In genomic region chr1:134082987-134083516, GRCm38 (mm10) we compare ENCODE assay signal across 8 mouse cellular contexts. TPM values are rescaled to one million over a fixed set of nuclear protein-coding genes. Genes with fewer than 3 reads are reported as not detected.
DNase-seq lines count a peak whose midpoint lies in the region; ATAC-seq lines count a peak whose summit lies in the region.

No protein-coding gene starts in this region.

- no peak overlapping the region for H3K27ac ChIP-seq in midbrain, embryonic 11.5 days (ENCODE audit: low read depth, low read length)

- H3K4me1 ChIP-seq in midbrain, embryonic 11.5 days (ENCODE audit: control insufficient read depth, insufficient read depth, low read length), result peaks cover 25% of the 10 kb centered on the region

- no peak overlapping the region for H3K4me3 ChIP-seq in midbrain, embryonic 11.5 days (ENCODE audit: low read depth, low read length)

- 71% methylated on average over 11 of the region's 11 CpGs for WGBS in midbrain, embryonic 11.5 days

- no peak overlapping the region for H3K9ac ChIP-seq in midbrain, embryonic 11.5 days (ENCODE audit: low read length)

- H3K9me3 ChIP-seq in midbrain, embryonic 11.5 days (ENCODE audit: control insufficient read depth, low read length), result no peaks in the 10 kb centered on the region

- peak; percentile 65 to 66 for DNase-seq in cerebellum, postnatal 25 days
- DNase-seq in cerebellum, adult 8-10 months, result no peak
- DNase-seq in testis, postnatal 10 days (ENCODE audit: low spot score), result peak; percentile 75
- no peak for DNase-seq in testis, postnatal 14 days (ENCODE audit: low spot score)
- DNase-seq in gastrocnemius, postnatal 25 days, result peak; percentile 79
- peak; percentile 64 to 71 for DNase-seq in layer of hippocampus, postnatal 14 days (ENCODE audit: low spot score in 2 of 2)
- peak; percentile 73 to 87 for DNase-seq in natural killer cell, adult 2 months (ENCODE audit: low spot score in 2 of 2)
- DNase-seq in midbrain, embryonic 11.5 days (ENCODE audit: low spot score, missing footprints), result no peak

- no peaks in the 10 kb centered on the region for H3K36me3 ChIP-seq in midbrain, embryonic 11.5 days (ENCODE audit: control insufficient read depth, insufficient read depth, low read length)

- no peak overlapping the region for H3K4me2 ChIP-seq in midbrain, embryonic 11.5 days

- ATAC-seq in midbrain, embryonic 11.5 days (ENCODE audit: low FRiP score), result no peak

- no peaks in the 10 kb centered on the region for H3K27me3 ChIP-seq in midbrain, embryonic 11.5 days (ENCODE audit: control insufficient read depth, insufficient read depth, low read length)

RNA-seq across cellular contexts. Expression of gene Btg2, which starts 4.1 kb away (rescaled TPM):
- total RNA-seq in gastrocnemius, postnatal 25 days (2021), result 10 to 100 TPM; 15.1 to 27.0 TPM
- total RNA-seq in layer of hippocampus, postnatal 14 days (2021), result 10 to 100 TPM; 14.1 to 19.2 TPM
- polyA plus RNA-seq in midbrain, embryonic 11.5 days (2014; fragmentation: Nextera tagmentation; extraction: Ambion mirVana), result 150 and 153 TPM in 2 replicates

RNA-seq across cellular contexts. Expression of gene Chit1, which starts 28.0 kb away (rescaled TPM):
- total RNA-seq in gastrocnemius, postnatal 25 days (2021), result not detected
- under 1 TPM in 1 of 2 experiments, not detected in 1; 0.39 TPM for total RNA-seq in layer of hippocampus, postnatal 14 days (2021)
- polyA plus RNA-seq in midbrain, embryonic 11.5 days (2014; fragmentation: Nextera tagmentation; extraction: Ambion mirVana), result not detected in 2 replicates

RNA-seq across cellular contexts. Expression of gene Fmod, which starts 46.0 kb away (rescaled TPM):
- total RNA-seq in gastrocnemius, postnatal 25 days (2021), result 100 to 1,000 TPM in 1 of 2 experiments, 10 to 100 TPM in 1; 33.0 to 107 TPM
- 1 to 10 TPM; 3.3 to 4.5 TPM for total RNA-seq in layer of hippocampus, postnatal 14 days (2021)
- polyA plus RNA-seq in midbrain, embryonic 11.5 days (2014; fragmentation: Nextera tagmentation; extraction: Ambion mirVana), result 5.7 and 6.8 TPM in 2 replicates

Comparison
In these comparisons a context has a peak if more than half of its experiments do, and no peak if none do; other contexts are left out.
1. DNase-seq: peak in cerebellum, postnatal 25 days (2 of 2), testis, postnatal 10 days (single experiment), gastrocnemius, postnatal 25 days (single experiment), layer of hippocampus, postnatal 14 days (2 of 2) and natural killer cell, adult 2 months (2 of 2); none in cerebellum, adult 8-10 months (single experiment), testis, postnatal 14 days (single experiment) and midbrain, embryonic 11.5 days (single experiment).
2. RNA of gene Fmod, which starts 46.0 kb away (total RNA-seq): 33.0 to 107 TPM in gastrocnemius, postnatal 25 days; 3.3 to 4.5 TPM in layer of hippocampus, postnatal 14 days; every median in the first group is over 4 times any median in the second.